Mouse (Mus musculus): ENCODE measurements around the gene Insrr.
"Not testable (repeated sequence)": the region's sequence is repeated elsewhere in the genome, so short reads cannot be mapped to it uniquely, and the experiment has no call there.

The Insrr gene

DNA sequence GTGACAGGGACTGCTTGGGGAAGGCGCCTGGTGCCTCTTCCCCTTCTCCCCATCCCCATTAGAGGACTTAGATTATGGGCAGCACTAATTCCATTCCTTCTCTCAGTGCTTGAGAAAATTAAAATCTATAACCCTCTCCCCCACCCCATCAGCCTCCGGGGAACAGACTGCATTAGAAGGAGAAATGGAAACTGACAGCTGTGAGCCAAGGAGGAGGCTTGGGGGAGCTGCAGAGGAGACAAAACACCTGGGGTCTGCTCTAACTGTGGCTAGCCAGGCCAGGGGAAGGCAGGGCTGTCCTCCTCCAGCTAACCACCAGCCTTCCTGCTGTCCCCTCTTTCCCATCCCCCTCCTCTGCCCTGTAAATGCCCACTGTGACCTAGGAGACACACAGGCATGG, 17.7 kb upstream of the Insrr start:
- no peak for DNase-seq

GRCm38 (mm10) chr3:87783282-87784023, 13.3 kb upstream of the Insrr start:
- DNase-seq: peak in 1 of 2 experiments; percentile 25

GRCm38 (mm10) chr3:87785156-87785555, 11.6 kb upstream of the Insrr start:
- no peak for DNase-seq

DNA sequence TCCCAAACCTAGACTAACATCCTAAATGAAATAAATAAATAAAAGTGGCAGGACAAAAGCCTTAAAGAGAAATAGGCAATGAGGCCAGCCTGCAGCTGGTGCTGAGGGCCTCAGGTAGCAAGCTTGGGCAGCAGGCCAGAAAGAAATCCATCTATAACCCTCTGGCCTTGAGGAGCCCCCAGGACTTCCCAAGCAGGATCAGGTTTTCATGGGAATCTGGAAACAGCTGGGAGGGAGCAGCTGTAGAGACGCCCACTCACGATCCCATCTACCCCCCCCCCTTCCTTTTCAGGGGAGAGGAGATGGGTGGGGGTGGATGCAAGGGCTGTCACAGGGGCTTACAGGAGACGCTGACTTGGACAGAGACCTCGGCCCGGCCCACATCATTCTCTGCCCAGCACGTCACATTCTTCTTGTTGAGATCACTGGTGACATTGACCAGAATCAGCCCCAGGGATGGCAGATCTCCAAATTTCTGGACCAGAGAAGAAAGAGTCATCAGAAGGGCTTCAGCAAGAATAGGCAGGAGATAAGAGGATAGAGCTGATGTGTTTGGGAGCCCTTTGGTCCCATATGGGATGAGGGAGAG, 11.0 kb upstream of the Insrr start:
- DNase-seq: peak in 1 of 2 experiments; percentile 25

DNA sequence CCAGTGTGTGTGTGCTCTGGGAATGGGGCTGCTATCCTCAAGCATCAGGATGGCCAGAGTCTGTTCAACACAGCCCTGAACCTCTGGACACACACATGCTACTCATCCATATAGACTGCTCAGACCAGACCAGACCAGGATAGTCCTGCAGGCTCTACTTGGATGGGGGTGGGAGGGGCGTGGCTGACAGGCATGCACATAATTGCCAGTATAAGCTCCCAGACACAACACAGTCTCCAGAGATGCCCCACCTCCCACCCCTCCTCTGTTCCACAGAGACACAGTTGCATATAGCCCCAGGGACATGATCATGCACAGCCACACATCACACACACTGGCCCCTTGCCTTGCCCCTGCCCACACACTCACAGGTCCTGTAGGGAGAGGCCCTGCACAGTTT, 7.5 kb upstream of the Insrr start:
- DNase-seq: no peak

DNA sequence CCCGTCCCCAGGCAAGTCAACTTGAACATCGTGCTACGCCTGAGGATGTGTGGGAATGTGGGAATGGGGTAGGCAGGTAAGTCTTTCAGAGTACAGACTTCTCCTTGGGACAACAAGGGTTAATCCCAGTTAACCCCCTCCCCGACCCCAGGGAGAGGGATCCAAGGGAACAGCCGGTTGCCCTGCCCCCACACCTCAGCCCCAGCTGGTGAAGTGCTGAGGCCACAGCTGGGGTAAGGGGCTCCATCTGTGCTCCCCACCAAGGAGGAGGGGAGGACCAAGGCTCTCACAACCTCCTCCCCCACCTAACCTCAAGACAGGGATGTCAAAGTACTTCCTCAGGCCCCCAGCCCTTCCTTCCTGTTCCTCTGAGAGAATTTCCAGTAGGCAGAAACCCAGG, 7.0 kb upstream of the Insrr start:
- no peak for DNase-seq

- no peak for DNase-seq
Measured at GRCm38 (mm10) chr3:87794922-87795325, 1.8 kb upstream of the Insrr start, which contains the start of gene Ntrk1. Gene Ntrk1, minus strand, starts transcription at chr3:87795162.

- peak; percentile 63 to 75 for DNase-seq
Measured at GRCm38 (mm10) chr3:87795336-87796277, 1.1 kb upstream of the Insrr start.

GRCm38 (mm10) chr3:87801681-87802080, 4.9 kb downstream of the Insrr start:
- no peak for DNase-seq

DNA sequence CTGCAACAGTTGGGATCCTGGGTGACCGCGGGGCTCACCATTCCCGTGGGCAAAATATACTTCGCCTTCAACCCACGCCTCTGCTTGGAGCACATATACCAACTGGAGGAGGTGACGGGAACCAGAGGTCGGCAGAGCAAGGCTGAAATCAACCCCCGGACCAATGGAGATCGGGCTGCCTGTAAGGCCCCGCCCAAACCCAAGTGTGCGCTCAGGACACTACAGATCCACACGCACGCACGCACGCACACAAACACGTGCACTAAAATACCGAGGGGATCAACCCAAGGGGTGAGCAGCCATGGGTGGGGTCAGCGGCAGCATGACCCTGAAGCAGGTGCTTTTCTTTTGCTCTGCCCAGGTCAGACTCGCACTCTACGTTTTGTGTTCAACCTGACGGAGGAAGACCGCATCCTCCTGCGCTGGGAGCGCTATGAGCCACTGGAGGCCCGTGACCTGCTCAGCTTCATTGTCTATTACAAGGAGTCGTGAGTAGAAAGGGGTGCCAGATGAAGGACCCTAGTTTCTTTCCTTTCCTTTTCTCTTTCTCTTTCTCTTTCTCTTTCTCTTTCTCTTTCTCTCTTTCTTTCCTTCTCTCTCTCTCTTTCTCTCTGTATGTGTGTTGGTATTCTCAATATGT, 7.4 kb downstream of the Insrr start:
- no peak for DNase-seq

DNA sequence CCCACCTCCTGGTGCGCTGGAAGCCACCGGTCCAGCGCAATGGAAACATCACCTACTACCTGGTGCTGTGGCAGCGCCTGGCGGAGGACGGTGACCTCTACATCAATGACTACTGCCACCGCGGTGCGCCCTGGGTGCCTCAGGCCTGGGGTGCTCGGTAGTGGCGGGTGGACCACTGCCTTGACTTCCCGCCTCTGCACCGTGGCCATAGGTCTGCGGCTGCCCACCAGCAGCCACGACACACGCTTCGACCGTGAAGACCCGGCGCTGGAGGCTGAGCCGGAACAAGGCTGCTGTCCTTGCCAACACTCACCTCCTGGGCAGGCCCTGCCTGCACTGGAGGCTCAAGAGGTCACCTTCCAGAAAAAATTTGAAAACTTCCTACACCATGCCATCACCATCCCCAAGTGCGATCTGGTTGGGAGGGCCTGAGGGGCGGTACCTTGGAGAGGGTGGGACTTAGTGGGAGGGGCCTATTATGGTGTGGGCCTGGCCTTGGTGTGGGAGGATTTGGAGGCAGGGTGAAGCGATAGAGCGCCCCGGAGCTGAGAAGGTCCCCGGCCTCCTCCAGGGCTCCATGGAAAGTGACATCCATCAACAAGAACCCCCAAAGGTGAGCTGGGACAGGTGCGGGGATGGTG, 12.7 kb downstream of the Insrr start:
- DNase-seq: no peak

- DNase-seq: no peak
Measured at GRCm38 (mm10) chr3:87811297-87811696, 14.5 kb downstream of the Insrr start.

DNA sequence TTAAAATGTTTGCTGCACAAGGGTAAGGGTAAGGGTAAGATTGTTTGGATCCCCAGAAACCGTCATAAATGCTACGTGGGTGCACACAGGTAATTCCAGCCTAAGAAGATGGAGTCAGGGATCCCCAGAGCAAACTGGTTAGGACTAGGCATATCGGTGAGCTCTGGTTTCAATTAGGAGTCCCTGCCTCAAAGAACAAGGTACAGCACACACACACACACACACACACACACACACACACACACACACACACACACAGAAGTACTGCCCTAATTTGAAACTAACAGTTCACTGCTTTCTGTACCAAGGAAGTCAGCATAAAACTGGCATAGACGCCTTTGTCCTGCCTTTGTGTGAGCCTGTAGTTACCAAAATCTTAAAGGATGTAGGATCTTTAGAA, 15.7 kb downstream of the Insrr start:
- DNase-seq: no peak

DNA sequence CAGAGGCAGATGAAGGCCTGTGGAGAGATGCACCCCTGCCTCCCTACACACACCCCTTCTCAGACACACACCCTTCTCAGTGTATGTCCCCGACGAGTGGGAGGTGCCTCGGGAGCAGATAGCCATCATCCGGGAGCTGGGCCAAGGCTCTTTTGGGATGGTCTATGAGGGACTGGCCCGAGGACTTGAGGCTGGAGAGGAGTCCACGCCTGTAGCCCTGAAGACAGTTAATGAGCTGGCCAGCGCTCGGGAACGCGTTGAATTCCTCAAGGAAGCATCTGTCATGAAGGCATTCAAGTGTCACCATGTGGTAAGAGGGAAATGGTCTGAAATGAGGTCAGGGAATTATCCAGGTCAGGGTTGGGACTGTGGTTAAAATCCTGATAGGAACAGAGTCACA, 16.1 kb downstream of the Insrr start:
- no peak for DNase-seq

- no peak for DNase-seq
Measured at GRCm38 (mm10) chr3:87816166-87816565, 19.4 kb downstream of the Insrr start.

DNA sequence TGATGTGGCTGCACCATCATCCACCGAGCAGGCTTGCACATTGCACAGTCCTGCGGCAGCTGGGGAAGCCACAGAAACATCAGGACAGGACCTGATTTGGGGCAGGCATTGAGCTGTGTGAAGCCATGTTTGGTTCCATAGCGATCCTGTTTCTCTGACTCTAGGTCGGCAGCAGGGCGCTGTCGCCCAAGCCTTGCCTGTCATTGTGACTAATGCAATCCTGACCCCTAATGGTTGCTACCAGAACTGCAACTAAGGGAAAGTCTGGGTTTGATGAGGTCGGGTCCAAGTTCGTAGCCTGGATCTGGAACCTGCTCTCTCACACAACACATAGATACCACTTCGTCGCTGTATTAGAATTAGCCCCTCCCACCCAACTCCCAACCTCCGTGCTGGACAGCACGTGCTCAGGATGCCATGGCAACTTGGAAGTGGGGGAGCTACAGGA, 19.9 kb downstream of the Insrr start:
- DNase-seq: peak; percentile 49 to 79

GRCm38 (mm10) chr3:87818226-87818625, 21.5 kb downstream of the Insrr start:
- no peak for DNase-seq

GRCm38 (mm10) chr3:87824206-87824605, 27.5 kb downstream of the Insrr start, which contains the start of gene Pear1:
Gene Pear1, minus strand, starts transcription at chr3:87824306.
- not testable (repeated sequence) for DNase-seq

DNA sequence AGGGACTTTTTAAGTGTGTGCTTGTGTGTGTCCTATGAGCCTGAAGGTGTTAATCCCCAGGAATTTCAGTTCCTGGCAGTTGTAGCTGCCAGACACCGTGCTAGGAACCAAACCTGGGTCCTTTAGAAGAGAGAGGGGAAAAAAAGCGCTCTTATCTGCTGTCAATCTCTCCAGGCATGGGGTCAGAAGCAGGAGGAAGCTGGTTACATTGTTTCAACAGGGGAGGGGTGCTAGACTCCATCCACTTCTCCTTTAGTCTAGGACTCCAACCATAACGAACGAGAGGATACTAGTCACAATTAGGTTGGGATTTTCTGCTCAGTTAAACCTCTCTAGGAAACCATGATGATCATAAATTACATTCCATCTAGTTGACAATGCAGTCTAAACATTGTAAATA, 31.7 kb downstream of the Insrr start:
- DNase-seq: no peak

DNA sequence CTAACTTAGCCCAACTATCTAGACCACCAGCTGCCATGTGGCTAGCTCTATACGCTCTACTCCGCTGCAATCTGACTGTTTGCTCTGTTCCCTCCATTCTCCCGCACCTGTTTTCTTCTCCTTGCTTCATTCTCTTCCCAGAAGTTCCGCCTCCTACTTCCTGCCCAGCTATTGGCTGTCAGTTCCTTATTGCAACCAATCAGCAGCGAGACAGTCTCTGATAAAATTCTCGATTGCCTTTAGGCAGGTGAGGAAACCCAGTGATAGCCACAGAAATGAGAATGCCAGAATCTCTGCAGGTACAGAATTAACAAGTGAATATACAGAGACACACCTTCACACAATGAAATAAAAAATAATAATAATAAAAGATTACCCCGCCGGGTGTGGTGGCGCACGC, 32.3 kb downstream of the Insrr start:
- DNase-seq: no peak

GRCm38 (mm10) chr3:87832109-87832859, 35.5 kb downstream of the Insrr start:
- no peak for DNase-seq

DNA sequence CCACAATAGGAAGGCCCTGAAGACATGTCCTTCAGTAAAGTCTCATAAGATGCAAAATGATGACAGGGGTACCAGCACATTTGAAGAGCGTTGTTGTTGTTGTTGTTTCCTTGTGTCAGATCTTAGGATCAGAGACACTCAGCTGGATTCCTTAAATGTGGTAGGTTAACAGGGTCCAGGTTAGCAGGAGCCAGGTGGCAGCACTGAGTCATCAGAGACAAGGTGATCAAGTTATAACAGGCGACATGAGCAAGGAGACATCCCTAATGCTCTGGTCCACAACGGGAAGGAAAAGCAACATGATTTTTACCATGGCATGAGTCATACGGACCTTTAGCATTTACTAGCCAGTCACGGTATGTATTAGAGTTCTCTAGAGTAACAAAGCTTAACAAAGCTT, 36.7 kb downstream of the Insrr start:
- no peak for DNase-seq
